Mouse (Mus musculus) left cerebral cortex, postnatal 25 days (tissue): ENCODE data around the gene Snap29. TPM values are rescaled to one million over a fixed set of nuclear protein-coding genes. Genes with fewer than 3 reads are reported as not detected.

Experiments used
- DNase-seq, 2 experiments: peaks; one replicate each; pipeline ENCODE4 v3.0.0; 2022; ENCODE audit warnings: low spot score in 2 of 2, mixed read lengths in 1 of 2
- intact Hi-C: fragments of 180-260 bp; cut with DNase I; formaldehyde crosslinking; loops from one replicate; pipeline ENCODE4 v1.15.1; 2025
- total RNA-seq, 2 experiments: library from RNA; stranded (reverse); gene quantifications; 2 replicates each; pipeline ENCODE4 v1.2.3; 2021

Snap29 gene
- total RNA-seq, result 10 to 100 TPM; 21.5 to 23.9 TPM

DNA sequence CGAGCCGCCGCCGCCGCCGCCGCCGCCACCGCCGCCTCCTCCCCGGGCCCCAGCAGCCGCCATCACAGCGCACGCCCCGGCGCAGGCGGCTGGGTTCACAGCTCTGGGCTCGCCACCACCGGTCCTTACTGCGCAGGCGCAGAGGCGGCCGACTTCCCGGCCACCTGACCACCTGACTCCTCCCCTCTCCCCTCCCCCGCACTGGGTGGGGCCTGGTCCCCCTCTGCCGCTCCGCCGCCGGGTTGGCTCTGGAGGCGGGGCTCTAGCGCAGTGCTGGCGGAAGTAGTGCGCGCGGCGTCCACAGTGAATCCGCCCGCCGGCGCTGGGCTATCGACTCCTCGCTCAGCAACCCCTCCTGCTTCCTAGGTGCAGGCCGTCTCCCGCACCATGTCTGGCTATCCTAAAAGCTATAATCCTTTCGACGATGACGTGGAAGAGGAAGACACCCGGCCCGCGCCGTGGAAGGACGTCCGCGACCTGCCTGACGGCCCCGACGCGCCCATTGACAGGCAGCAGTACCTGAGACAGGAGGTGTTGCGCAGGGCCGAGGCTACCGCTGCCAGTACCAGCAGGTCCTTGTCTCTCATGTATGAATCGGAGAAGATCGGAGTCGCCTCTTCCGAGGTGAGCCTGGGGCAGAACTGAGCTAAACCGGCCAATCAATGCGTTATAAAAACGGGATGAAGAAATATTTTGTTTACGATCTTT is at the start of gene Snap29, which contains the start of gene Pi4ka:
Gene Snap29, plus strand, starts transcription at position 251 of the 708 bp plus-strand sequence.
Gene Pi4ka, minus strand, starts transcription at position 579 of the 708 bp plus-strand sequence.
- intact Hi-C loops, result loop anchor here (1.0 to 5.0 kb wide), 3 partner anchors 23 to 126 kb away; partner anchors contain the start of gene Thap7
- peak; percentile 100 for DNase-seq

DNA sequence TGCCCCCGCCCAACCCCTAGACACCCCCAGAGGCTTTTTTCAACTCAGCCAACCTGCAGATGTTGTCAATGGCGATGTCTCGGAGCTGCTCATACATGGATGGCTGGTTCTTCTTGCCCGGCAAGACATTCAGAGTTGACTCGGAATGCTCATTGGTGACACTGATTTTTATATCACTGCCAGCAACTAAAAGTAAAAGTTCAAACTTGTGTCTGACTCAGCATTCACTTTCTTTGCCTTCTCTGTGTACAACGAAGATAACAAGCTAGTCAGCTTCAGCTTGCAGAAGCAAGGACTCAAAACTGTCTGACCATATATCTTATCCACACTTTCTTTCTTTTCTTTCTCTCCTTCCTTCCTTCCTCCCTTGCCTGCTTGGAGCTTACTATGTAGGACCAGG is 49.8 kb upstream of the Snap29 start:
- intact Hi-C loops, result no loop called here
- no peak for DNase-seq

GRCm38 (mm10) chr16:17358787-17359186 is 47.0 kb upstream of the Snap29 start:
- intact Hi-C loops, result no loop called here
- peak in 1 of 2 experiments; percentile 84 for DNase-seq

DNA sequence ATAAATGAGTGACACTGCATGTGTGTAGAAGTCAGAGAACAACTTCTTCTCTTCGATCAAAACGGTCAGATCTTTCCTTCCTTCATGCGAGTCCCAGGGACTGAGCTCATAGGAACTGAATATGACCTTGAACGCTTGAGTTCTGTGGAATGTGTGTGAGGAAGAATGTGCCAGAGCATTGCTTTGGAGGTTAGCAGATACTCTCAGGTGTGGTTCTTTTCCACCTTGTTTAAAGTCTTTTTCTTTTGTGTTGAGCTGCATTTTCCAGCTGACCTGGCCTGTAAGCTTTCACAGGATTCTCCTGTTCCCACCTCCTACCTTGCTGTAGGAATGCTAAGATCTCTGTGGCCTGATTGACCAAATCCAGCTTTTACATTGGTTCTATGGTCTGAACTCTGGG is 23.5 kb upstream of the Snap29 start:
- DNase-seq, result no peak
- intact Hi-C loops, result loop anchor here (2.0 kb wide), 1 partner anchor 22 kb away; the partner anchor contains the start of gene Snap29

DNA sequence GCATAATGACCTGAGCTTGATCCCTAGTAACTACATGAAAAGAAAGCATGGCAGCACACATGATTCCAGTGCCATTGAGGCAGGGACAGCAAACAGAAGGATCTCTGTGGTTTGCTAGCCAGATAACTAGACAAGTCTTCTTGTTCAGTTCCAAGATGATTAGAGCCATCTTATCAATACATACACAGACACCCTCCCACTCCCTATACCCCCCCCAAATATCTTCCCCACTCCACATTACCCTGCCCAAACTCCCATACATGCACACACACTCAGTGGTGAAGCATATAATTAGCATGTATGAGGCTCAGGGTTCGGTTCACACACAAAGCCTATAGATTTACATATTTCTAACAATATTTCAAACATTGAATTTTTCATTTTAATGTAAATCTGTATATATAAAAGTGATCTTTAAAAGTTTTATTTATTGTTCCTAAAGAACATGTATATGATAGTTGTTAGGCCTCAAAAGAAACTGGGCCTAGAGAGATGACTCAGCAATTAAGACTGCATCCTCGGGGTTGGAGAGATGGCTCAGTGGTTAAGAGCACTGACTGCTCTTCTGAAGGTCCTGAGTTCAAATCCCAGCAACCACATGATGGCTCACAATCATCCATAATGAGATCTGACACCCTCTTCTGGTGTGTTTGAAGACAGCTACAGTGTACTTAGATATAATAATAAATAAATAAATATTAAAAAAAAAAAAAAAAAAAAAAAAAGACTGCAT is 22.0 kb upstream of the Snap29 start:
- intact Hi-C loops, result loop anchor here (2.0 kb wide), 1 partner anchor 21 kb away; the partner anchor contains the start of gene Snap29
- DNase-seq, result no peak

- no peak for DNase-seq
- intact Hi-C loops, result no loop called here
Measured at GRCm38 (mm10) chr16:17392784-17393183, 13.0 kb upstream of the Snap29 start.

DNA sequence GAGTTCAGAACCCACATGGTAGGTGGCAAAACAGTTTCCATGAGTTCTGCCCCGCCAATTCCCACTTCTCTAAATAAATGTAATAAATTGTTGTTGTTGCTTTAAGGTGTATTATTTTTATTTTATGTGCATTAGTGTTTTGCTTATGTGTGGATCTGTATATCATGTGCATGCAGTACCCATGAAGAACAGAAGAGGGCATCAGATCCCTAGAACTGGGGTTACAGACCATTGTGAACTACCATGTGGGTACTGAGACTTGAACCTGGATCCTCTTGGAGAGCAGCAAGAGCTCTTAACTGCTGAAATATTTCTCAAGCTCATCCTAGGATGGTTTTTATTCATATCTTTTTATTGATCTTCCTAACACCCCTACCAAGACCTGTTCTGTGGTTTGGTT is 2.9 kb upstream of the Snap29 start:
- peak in 1 of 2 experiments; percentile 35 for DNase-seq
- intact Hi-C loops, result no loop called here

DNA sequence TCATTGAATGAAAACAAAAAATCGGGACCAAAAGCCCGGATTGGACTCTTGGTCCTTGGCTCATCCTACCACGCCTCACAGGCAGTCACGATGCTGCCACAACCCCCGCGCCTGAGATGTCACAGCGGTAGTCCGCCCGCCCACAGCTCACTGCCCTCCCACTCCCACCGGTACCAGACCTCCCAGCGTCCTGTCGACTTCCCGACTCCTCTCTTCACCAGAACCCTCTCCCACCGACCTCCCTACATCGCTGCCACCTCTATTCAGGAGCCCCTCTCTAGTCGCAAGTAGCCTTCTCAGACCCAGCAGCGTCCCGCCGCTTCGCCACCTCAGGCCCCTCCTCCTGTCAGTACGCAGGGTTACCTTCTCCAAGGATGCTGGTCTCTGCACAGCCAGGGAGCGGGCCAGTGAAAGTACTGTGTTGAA is 502 bp upstream of the Snap29 start:
- intact Hi-C loops, result loop anchor here (1.0 to 5.0 kb wide), 3 partner anchors 22 to 127 kb away; partner anchors contain the start of gene Thap7
- peak; percentile 81 to 95 for DNase-seq

GRCm38 (mm10) chr16:17406512-17407231 is 886 bp downstream of the Snap29 start:
- peak; percentile 24 to 66 for DNase-seq
- intact Hi-C loops, result loop anchor here (5.0 kb wide), 1 partner anchor 126 kb away; the partner anchor contains the start of gene Thap7

- intact Hi-C loops, result loop anchor here (5.0 kb wide), 1 partner anchor 123 kb away; the partner anchor contains the start of gene Thap7
- DNase-seq, result no peak
Measured at GRCm38 (mm10) chr16:17409046-17409445, 3.3 kb downstream of the Snap29 start.

DNA sequence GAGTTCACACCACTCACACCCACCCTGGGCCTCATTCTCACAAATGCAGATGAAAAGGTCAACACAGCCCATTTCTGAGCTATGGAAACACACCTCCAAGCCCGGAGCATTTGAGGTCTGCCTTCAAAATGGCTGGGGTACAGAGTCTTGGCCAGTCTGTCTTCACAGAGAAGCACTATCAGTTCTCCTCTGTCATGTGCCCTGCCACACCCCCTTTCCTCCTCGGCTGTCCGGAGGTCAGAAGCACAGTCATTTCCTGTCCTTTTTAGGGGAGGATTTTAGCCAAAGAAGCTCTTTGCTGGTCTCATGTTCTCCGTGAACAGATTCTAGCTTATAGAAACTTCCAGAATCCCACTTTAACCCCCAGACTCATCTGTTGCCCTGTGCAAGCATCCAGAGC is 4.4 kb downstream of the Snap29 start:
- intact Hi-C loops, result no loop called here
- DNase-seq, result no peak

- intact Hi-C loops, result no loop called here
Measured at GRCm38 (mm10) chr16:17423021-17423420, 17.2 kb downstream of the Snap29 start.

DNA sequence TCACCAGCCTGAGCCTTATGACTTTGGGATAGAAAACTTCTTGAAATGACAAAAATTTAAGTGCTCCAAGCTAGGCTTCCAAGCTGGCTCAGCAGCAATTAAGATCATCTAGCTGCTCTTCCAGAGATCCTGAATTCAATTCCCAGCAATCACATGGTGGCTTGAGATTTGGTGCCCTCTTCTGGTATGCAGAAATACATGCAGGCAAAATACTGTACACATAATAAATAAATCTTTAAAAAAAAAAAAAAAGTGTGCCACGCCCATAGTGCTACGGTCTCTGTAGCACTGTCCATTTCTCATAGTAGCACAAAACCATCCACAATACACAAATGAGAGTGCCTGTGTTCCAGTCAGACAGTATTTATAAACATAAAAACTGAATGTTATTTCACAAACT is 26.8 kb downstream of the Snap29 start:
- peak in 1 of 2 experiments; percentile 19 for DNase-seq
- intact Hi-C loops, result no loop called here

More at GRCm38 (mm10) chr16:17423021-17423420, 17.2 kb downstream of the Snap29 start:
- DNase-seq, result no peak

DNA sequence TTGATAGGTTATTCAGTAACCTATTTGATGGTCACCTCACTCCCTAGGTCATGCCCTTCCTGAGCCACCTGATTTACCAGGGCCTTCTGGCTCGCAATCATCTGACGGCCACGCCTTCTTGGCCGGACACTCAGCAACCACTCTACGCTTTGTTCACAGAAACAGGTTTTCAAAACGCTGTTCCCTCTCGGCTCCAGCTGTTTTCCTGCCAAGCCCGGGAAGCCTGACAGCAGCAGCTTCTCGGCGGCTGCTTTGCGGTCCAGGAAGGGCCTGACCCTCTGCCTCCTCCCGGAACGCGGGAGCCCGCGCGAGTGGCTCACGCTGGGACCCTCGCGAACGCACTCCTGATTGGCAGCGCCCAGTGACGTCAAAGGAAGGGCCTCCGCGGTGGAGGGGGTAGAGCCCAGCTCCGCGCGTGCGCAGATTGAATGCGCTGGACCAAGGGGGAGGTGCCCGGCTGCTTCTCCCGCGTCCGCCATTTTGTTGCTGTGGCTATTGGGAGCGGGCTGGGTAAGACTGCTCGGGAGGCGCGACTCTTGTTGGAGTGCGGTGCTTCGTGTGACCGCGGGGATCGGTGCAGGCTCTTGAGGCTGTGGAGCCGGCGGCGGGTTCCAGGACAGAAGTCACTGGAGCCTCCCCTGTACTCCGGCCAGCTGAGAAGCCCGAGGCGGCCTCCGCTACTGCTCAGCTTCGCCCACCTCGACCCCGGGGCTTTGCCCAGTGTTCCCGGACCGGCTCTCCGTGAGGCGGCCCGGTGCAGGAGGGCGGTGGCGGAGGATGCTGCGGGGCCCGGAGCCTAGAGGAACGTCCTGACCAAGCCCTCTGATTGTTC is 46.0 kb downstream of the Snap29 start, which contains the start of gene Crkl:
Gene Crkl, plus strand, starts transcription at position 447 of the 832 bp plus-strand sequence.
- peak; percentile 97 to 98 for DNase-seq
- intact Hi-C loops, result loop anchor here (1.0 kb wide), 1 partner anchor 46 kb away; the partner anchor contains the start of gene Snap29

DNA sequence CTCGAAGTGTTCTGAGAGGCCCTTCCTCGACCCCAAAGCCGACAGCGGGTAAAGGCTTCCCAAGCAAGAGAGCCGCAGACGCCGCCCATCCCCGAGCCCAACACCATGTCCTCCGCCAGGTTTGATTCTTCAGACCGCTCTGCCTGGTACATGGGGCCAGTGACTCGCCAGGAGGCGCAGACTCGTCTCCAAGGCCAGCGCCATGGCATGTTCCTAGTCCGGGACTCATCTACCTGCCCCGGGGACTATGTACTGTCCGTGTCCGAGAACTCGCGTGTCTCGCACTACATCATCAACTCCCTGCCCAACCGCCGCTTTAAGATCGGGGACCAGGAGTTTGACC is 46.6 kb downstream of the Snap29 start:
- intact Hi-C loops, result loop anchor here (1.0 kb wide), 1 partner anchor 47 kb away; the partner anchor contains the start of gene Snap29
- peak in 1 of 2 experiments; percentile 49 for DNase-seq

DNA sequence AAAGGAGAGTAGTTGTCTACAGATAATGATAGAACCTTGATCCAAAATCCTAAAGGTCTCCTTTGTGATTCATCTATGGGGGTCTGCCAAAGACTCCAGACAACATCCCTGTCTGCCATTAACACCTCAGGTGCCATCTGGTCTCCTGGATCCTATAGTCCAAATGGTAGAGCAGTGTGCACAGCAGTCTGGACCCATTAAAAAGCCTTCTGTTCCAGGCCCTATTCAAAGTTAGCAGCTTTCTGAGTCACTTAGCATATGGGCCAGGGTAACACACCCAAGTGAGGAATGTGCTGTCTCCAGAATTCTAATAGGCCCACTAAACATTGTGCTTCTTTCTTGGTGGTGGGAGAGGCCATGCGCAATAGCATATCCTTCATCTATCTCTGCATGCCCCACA is 51.1 kb downstream of the Snap29 start:
- intact Hi-C loops, result no loop called here
- no peak for DNase-seq

DNA sequence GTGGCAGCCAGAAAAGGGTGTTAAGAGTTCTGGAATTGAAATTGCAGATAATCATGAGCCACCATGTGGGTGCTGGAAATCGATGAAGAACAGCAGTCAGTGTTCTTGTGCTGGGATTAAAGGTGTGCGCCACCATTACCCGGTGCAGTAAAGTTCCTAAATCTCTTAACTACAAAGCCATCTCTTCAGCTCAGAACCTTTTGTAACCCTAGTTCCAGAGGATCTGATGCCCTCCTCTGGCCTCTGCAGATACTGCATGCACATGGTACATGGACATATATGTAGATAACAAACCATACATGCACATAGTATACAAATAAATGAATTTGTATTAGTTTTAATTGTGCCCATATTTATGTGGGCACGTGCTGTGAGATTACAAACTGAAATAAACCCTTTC is 54.5 kb downstream of the Snap29 start:
- intact Hi-C loops, result no loop called here

DNA sequence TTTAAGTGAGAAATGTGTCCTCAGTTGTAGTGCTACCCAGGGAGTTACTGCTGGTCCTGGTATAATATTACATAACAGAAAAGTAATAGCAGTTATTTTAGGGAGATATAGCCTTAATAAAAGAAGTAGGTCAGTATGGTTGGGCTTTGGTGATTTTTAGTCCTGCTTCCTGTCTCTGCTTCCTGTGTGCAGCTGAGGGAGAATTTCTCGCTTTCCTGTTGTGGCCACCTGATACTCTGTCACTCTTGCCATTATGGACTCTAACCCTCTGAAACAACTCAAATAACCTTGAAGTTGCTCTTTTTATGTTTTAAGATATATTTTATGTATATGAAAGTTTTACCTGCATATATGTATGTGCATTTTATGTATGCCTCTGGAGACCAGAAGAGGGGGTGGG is 55.8 kb downstream of the Snap29 start:
- intact Hi-C loops, result no loop called here
- no peak for DNase-seq

More for the DNA sequence above, 54.5 kb downstream of the Snap29 start:
- DNase-seq, result no peak

DNA sequence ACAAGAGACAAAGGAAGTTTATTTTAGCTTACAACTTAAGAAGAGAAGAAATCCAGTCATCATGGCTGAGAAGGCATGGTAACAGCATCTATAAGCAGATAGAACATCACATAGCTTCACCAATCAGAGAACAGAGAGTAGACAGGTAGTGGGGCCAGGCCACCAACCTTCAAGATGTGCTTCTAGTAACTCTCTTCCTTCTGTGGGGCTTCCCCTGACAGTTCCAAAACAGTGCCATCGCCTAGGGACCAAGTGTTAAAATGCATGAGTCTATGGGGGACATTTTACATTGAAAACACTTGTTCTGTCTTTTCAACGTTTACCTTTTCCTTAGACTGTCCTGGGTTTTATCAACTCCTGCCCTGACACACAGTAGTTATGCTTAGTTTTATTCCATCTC is 57.4 kb downstream of the Snap29 start:
- DNase-seq, result no peak
- intact Hi-C loops, result no loop called here
